Mouse (Mus musculus): ENCODE data around the gene Ctnnd2. TPM values are rescaled to one million over a fixed set of nuclear protein-coding genes. Genes with fewer than 3 reads are reported as not detected.

Gene Ctnnd2
- polyA plus RNA-seq, 1 experiment from 2014 or later: 5.8 TPM

GRCm38 (mm10) chr15:30762211-30762610, 589.8 kb downstream of the Ctnnd2 start:
- 73% methylated on average over 5 of the region's 5 CpGs for WGBS
- no peak for ATAC-seq (ENCODE audit: insufficient number of reproducible peaks, low FRiP score, low TSS enrichment, low read depth)
- H3K4me2 ChIP-seq (replicated peaks): no peak overlapping the region
- H3K4me1 ChIP-seq: no peaks in the 10 kb centered on the region
- no peak overlapping the region for H3K27ac ChIP-seq (replicated peaks)
- no peaks in the 10 kb centered on the region for H3K36me3 ChIP-seq
- no peaks in the 10 kb centered on the region for H3K9me3 ChIP-seq (replicated peaks)
- no peak overlapping the region for H3K4me3 ChIP-seq (replicated peaks)
- no peak overlapping the region for H3K9ac ChIP-seq
- H3K27me3 ChIP-seq: no peaks in the 10 kb centered on the region

- Histone ChIP-seq H3K27me3 (no peaks in the 10 kb centered on the region), H3K36me3 (no peaks in the 10 kb centered on the region), H3K4me2 (replicated peaks) (no peak overlapping the region), H3K4me1 (no peaks in the 10 kb centered on the region), H3K9ac (no peak overlapping the region), H3K4me3 (replicated peaks) (no peak overlapping the region), H3K27ac (replicated peaks) (no peak overlapping the region), H3K9me3 (replicated peaks) (no peaks in the 10 kb centered on the region)
- 0 out of 2 replicates have a peak, but pooled peaks have one; percentile 29 for ATAC-seq (ENCODE audit: insufficient number of reproducible peaks, low FRiP score, low TSS enrichment, low read depth)
- 64% methylated on average over 1 of the region's 1 CpGs for WGBS
Observed at GRCm38 (mm10) chr15:30762695-30763285, 590.4 kb downstream of the Ctnnd2 start.

- no peak overlapping the region for H3K27ac ChIP-seq (replicated peaks)
Observed at GRCm38 (mm10) chr15:30776931-30777330, 604.5 kb downstream of the Ctnnd2 start.

GRCm38 (mm10) chr15:30777801-30778200, 605.4 kb downstream of the Ctnnd2 start:
- no peak overlapping the region for H3K4me3 ChIP-seq (replicated peaks)
- H3K4me1 ChIP-seq: no peaks in the 10 kb centered on the region
- H3K4me2 ChIP-seq (replicated peaks): no peak overlapping the region
- H3K9me3 ChIP-seq (replicated peaks): no peaks in the 10 kb centered on the region
- no peaks in the 10 kb centered on the region for H3K36me3 ChIP-seq
- ATAC-seq (ENCODE audit: insufficient number of reproducible peaks, low FRiP score, low TSS enrichment, low read depth): no peak
- H3K27me3 ChIP-seq: no peaks in the 10 kb centered on the region
- no peak overlapping the region for H3K9ac ChIP-seq
- 93% methylated on average over 5 of the region's 5 CpGs for WGBS
- no peak overlapping the region for H3K27ac ChIP-seq (replicated peaks)

More at GRCm38 (mm10) chr15:30776931-30777330, 604.5 kb downstream of the Ctnnd2 start:
- Histone ChIP-seq H3K9me3 (replicated peaks) (no peaks in the 10 kb centered on the region), H3K9ac (no peak overlapping the region), H3K4me3 (replicated peaks) (no peak overlapping the region), H3K36me3 (no peaks in the 10 kb centered on the region), H3K4me2 (replicated peaks) (no peak overlapping the region), H3K27me3 (no peaks in the 10 kb centered on the region), H3K4me1 (no peaks in the 10 kb centered on the region)
- no peak for ATAC-seq (ENCODE audit: insufficient number of reproducible peaks, low FRiP score, low TSS enrichment, low read depth)
- WGBS: 86% methylated on average over 7 of the region's 7 CpGs

- no peaks in the 10 kb centered on the region for H3K36me3 ChIP-seq
- no peak for ATAC-seq (ENCODE audit: insufficient number of reproducible peaks, low FRiP score, low TSS enrichment, low read depth)
- no peak overlapping the region for H3K4me3 ChIP-seq (replicated peaks)
- H3K9me3 ChIP-seq (replicated peaks): no peaks in the 10 kb centered on the region
- H3K27me3 ChIP-seq: no peaks in the 10 kb centered on the region
- no peaks in the 10 kb centered on the region for H3K4me1 ChIP-seq
- WGBS: 62% methylated on average over 1 of the region's 1 CpGs
- H3K27ac ChIP-seq (replicated peaks): no peak overlapping the region
- no peak overlapping the region for H3K9ac ChIP-seq
- no peak overlapping the region for H3K4me2 ChIP-seq (replicated peaks)
Observed at GRCm38 (mm10) chr15:30779903-30780302, 607.5 kb downstream of the Ctnnd2 start.

GRCm38 (mm10) chr15:30780977-30781376, 608.6 kb downstream of the Ctnnd2 start:
- no peak for ATAC-seq (ENCODE audit: insufficient number of reproducible peaks, low FRiP score, low TSS enrichment, low read depth)
- no peaks in the 10 kb centered on the region for H3K4me1 ChIP-seq

GRCm38 (mm10) chr15:30785706-30786320, 613.4 kb downstream of the Ctnnd2 start:
- Histone ChIP-seq H3K9ac (no peak overlapping the region), H3K4me3 (replicated peaks) (no peak overlapping the region), H3K4me1 (no peaks in the 10 kb centered on the region), H3K9me3 (replicated peaks) (no peaks in the 10 kb centered on the region), H3K36me3 (no peaks in the 10 kb centered on the region), H3K27ac (replicated peaks) (no peak overlapping the region), H3K4me2 (replicated peaks) (no peak overlapping the region), H3K27me3 (no peaks in the 10 kb centered on the region)
- ATAC-seq (ENCODE audit: insufficient number of reproducible peaks, low FRiP score, low TSS enrichment, low read depth): no peak
- WGBS: 56% methylated on average over 5 of the region's 5 CpGs

More at GRCm38 (mm10) chr15:30780977-30781376, 608.6 kb downstream of the Ctnnd2 start:
- H3K4me3 ChIP-seq (replicated peaks): no peak overlapping the region
- no peak overlapping the region for H3K9ac ChIP-seq
- H3K4me2 ChIP-seq (replicated peaks): no peak overlapping the region
- H3K36me3 ChIP-seq: no peaks in the 10 kb centered on the region
- no peak overlapping the region for H3K27ac ChIP-seq (replicated peaks)
- H3K9me3 ChIP-seq (replicated peaks): no peaks in the 10 kb centered on the region
- H3K27me3 ChIP-seq: no peaks in the 10 kb centered on the region

GRCm38 (mm10) chr15:30793260-30793659, 620.9 kb downstream of the Ctnnd2 start:
- Histone ChIP-seq H3K36me3 (no peaks in the 10 kb centered on the region), H3K27me3 (no peaks in the 10 kb centered on the region), H3K27ac (replicated peaks) (no peak overlapping the region), H3K9me3 (replicated peaks) (no peaks in the 10 kb centered on the region), H3K9ac (no peak overlapping the region), H3K4me1 (no peaks in the 10 kb centered on the region), H3K4me3 (replicated peaks) (no peak overlapping the region), H3K4me2 (replicated peaks) (no peak overlapping the region)
- 80% methylated on average over 3 of the region's 3 CpGs for WGBS
- no peak for ATAC-seq (ENCODE audit: insufficient number of reproducible peaks, low FRiP score, low TSS enrichment, low read depth)

- 84% methylated on average over 3 of the region's 3 CpGs for WGBS
- no peak overlapping the region for H3K4me3 ChIP-seq (replicated peaks)
- no peaks in the 10 kb centered on the region for H3K4me1 ChIP-seq
- no peak overlapping the region for H3K9ac ChIP-seq
- no peak overlapping the region for H3K4me2 ChIP-seq (replicated peaks)
- H3K27me3 ChIP-seq: no peaks in the 10 kb centered on the region
- H3K9me3 ChIP-seq (replicated peaks): no peaks in the 10 kb centered on the region
- no peak overlapping the region for H3K27ac ChIP-seq (replicated peaks)
- H3K36me3 ChIP-seq: no peaks in the 10 kb centered on the region
- ATAC-seq (ENCODE audit: insufficient number of reproducible peaks, low FRiP score, low TSS enrichment, low read depth): no peak
Observed at GRCm38 (mm10) chr15:30795723-30796122, 623.3 kb downstream of the Ctnnd2 start.

- no peaks in the 10 kb centered on the region for H3K9me3 ChIP-seq (replicated peaks)
- H3K27ac ChIP-seq (replicated peaks): no peak overlapping the region
- H3K4me3 ChIP-seq (replicated peaks): no peak overlapping the region
- no peaks in the 10 kb centered on the region for H3K27me3 ChIP-seq
- H3K9ac ChIP-seq: no peak overlapping the region
- 77% methylated on average over 17 of the region's 17 CpGs for WGBS
- no peaks in the 10 kb centered on the region for H3K4me1 ChIP-seq
- no peaks in the 10 kb centered on the region for H3K36me3 ChIP-seq
- no peak for ATAC-seq (ENCODE audit: insufficient number of reproducible peaks, low FRiP score, low TSS enrichment, low read depth)
- H3K4me2 ChIP-seq (replicated peaks): no peak overlapping the region
Observed at GRCm38 (mm10) chr15:30827424-30828263, 655.3 kb downstream of the Ctnnd2 start.

- no peak for ATAC-seq (ENCODE audit: insufficient number of reproducible peaks, low FRiP score, low TSS enrichment, low read depth)
- no peak overlapping the region for H3K4me2 ChIP-seq (replicated peaks)
- no peak overlapping the region for H3K27ac ChIP-seq (replicated peaks)
- H3K27me3 ChIP-seq: no peaks in the 10 kb centered on the region
- no peaks in the 10 kb centered on the region for H3K36me3 ChIP-seq
- H3K9ac ChIP-seq: no peak overlapping the region
- H3K4me3 ChIP-seq (replicated peaks): no peak overlapping the region
- H3K4me1 ChIP-seq: no peaks in the 10 kb centered on the region
- no peaks in the 10 kb centered on the region for H3K9me3 ChIP-seq (replicated peaks)
- WGBS: 78% methylated on average over 17 of the region's 17 CpGs
Observed at GRCm38 (mm10) chr15:30857277-30858176, 685.1 kb downstream of the Ctnnd2 start.
